Mouse (Mus musculus) frontal cortex, adult (tissue): Measurements from ENCODE around the gene Tarbp2.

Experiments used
- ATAC-seq: cut with Nextera tagmentation; 2 replicates; pipeline ENCODE4 v1.9.2; 2017; ENCODE audit warnings: mild to moderate bottlenecking, moderate library complexity, mixed read lengths; ENCODE audit not compliant: low TSS enrichment

Gene Tarbp2

GRCm38 (mm10) chr15:102505770-102506463 is 12.1 kb upstream of the Tarbp2 start:
- no peak for ATAC-seq

GRCm38 (mm10) chr15:102506464-102506830 is 11.5 kb upstream of the Tarbp2 start:
- no peak for ATAC-seq

GRCm38 (mm10) chr15:102506864-102507263 is 11.1 kb upstream of the Tarbp2 start:
- ATAC-seq: no peak

GRCm38 (mm10) chr15:102507561-102507960 is 10.4 kb upstream of the Tarbp2 start:
- ATAC-seq: no peak

- ATAC-seq: no peak
These were observed 9.7 kb upstream of the Tarbp2 start for GRCm38 (mm10) chr15:102508336-102508735.

- peak; percentile 54; the same call in 1 of the 2 replicates for ATAC-seq
These were observed 7.9 kb upstream of the Tarbp2 start for GRCm38 (mm10) chr15:102510110-102510509.

GRCm38 (mm10) chr15:102510590-102511284 is 7.3 kb upstream of the Tarbp2 start:
- ATAC-seq: peak; percentile 68

- ATAC-seq: no peak
These were observed 6.6 kb upstream of the Tarbp2 start for GRCm38 (mm10) chr15:102511285-102511833.

- ATAC-seq: no peak
These were observed 6.0 kb upstream of the Tarbp2 start for GRCm38 (mm10) chr15:102512010-102512409.

GRCm38 (mm10) chr15:102512471-102512870 is 5.5 kb upstream of the Tarbp2 start:
- ATAC-seq: no peak

GRCm38 (mm10) chr15:102513004-102513403 is 5.0 kb upstream of the Tarbp2 start:
- no peak for ATAC-seq

- no peak for ATAC-seq
These were observed 2.7 kb upstream of the Tarbp2 start for GRCm38 (mm10) chr15:102515261-102515660.

- no peak for ATAC-seq
These were observed 2.2 kb upstream of the Tarbp2 start for GRCm38 (mm10) chr15:102515791-102516190.

GRCm38 (mm10) chr15:102516293-102516692 is 1.7 kb upstream of the Tarbp2 start:
- ATAC-seq: no peak

GRCm38 (mm10) chr15:102516728-102517404 is 1.1 kb upstream of the Tarbp2 start, which contains the start of gene Map3k12:
Gene Map3k12 (minus strand): TSS chr15:102517064.
- peak; percentile 18; the same call in 1 of the 2 replicates for ATAC-seq

GRCm38 (mm10) chr15:102517631-102517975 is 389 bp upstream of the Tarbp2 start:
- no peak for ATAC-seq

- ATAC-seq: no peak; the same call in 1 of the 2 replicates
These were observed 838 bp downstream of the Tarbp2 start for GRCm38 (mm10) chr15:102518859-102519201.

GRCm38 (mm10) chr15:102519211-102520141 is 1.5 kb downstream of the Tarbp2 start:
- ATAC-seq: no peak

- no peak for ATAC-seq
These were observed 2.4 kb downstream of the Tarbp2 start for GRCm38 (mm10) chr15:102520416-102520815.

- no peak for ATAC-seq
These were observed 3.5 kb downstream of the Tarbp2 start for GRCm38 (mm10) chr15:102521480-102521879.

GRCm38 (mm10) chr15:102524892-102525485 is 7.0 kb downstream of the Tarbp2 start, which contains the start of gene Npff:
Gene Npff (minus strand): TSS chr15:102524942.
- peak; percentile 64; the same call in 1 of the 2 replicates for ATAC-seq
